Mouse (Mus musculus) right cerebral cortex, postnatal 4 days (tissue): Measurements from ENCODE around the gene Mmp28.

Experiments
- DNase-seq: peaks from one replicate; pipeline ENCODE4 v3.0.0-alpha.2; 2022

Gene Mmp28

GRCm38 (mm10) chr11:83397626-83398025 is 65.2 kb downstream of the Mmp28 start:
- DNase-seq, result no peak

DNA sequence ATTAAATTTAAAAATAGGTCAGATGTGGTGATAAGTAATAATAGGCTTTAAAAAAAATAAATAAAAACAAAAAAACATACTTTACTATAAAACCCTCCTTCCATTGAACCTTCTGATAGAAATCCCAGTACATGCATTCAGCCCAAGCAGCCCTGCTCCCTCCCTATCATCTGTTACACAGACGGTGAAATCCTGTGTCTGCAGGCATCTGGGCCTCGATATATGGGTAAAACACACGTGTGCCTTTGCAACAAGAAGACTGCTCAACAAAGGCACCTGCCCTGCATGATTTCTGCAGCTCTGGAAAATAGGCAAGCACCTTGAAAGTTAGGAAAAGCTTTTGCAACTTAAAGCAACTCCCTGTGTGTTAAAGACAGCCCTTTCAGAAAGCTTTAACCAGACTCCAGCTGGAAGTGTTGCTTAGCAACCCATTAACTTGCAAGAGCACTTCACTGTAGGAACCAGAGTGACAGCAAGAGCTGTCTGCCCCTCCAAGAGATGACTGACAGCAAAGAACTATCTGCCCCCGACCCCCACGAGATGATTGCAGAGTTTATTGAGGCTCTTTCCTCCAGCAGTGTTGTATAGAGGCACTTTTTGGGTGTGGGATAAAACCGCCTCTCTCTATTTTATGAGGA is 68.0 kb downstream of the Mmp28 start:
- DNase-seq, result no peak

DNA sequence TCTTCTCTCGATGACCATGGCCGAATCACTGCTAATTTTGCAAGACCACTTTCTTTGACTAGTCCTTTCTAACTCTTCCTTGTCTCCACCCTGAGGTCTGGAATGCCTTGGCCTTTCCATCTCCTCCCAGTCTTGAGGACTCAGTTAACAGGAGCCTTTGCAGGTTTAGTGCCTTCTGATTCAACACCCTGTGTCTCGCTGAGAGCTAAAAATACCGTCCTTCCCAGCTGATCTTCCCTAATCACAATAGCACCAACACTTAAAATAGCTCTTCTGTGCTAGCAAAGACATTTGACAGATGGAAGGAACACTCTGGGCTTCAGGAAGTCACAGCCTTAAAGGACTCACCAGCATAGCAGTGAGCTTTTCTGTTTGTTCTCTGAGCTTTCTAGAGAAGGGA is 69.8 kb downstream of the Mmp28 start:
- DNase-seq, result no peak
